Mouse (Mus musculus) limb, embryonic 13.5 days (tissue): ENCODE data around the gene Spns3. TPM values are rescaled to one million over a fixed set of nuclear protein-coding genes. Genes with fewer than 3 reads are reported as not detected.

ENCODE experiments used
- ATAC-seq: fragments of 200-750 bp; cut with Nextera tagmentation; 2 replicates; pipeline ENCODE4 v1.8.0; 2017; ENCODE audit warnings: low read depth, moderate number of reproducible peaks, moderate TSS enrichment; ENCODE audit not compliant: low FRiP score
- H3K27ac ChIP-seq: fragments of 300-500 bp; sonication (generic); 2 replicates; pipeline ENCODE4 v1.5.1; 2015; ENCODE audit warnings: inconsistent platforms, mild to moderate bottlenecking, moderate library complexity
- H3K27me3 ChIP-seq: fragments of 300-500 bp; sonication (generic); 2 replicates; pipeline ENCODE4 v1.6.1; 2015; ENCODE audit warnings: mild to moderate bottlenecking, inconsistent platforms
- H3K36me3 ChIP-seq: fragments of 300-500 bp; sonication (generic); 2 replicates; pipeline ENCODE4 v1.6.1; 2015; ENCODE audit warnings: inconsistent platforms, mild to moderate bottlenecking, moderate library complexity
- H3K4me1 ChIP-seq: fragments of 300-500 bp; sonication (generic); 2 replicates; pipeline ENCODE4 v1.6.1; 2015; ENCODE audit warnings: inconsistent platforms
- H3K4me2 ChIP-seq: fragments of 300-500 bp; sonication (generic); replicated peaks from 2 replicates; pipeline ENCODE4 v1.6.1; 2015; ENCODE audit warnings: inconsistent platforms, mild to moderate bottlenecking, moderate library complexity
- H3K4me3 ChIP-seq: fragments of 300-500 bp; sonication (generic); 2 replicates; pipeline ENCODE4 v1.5.1; 2015; ENCODE audit warnings: moderate library complexity, mild to moderate bottlenecking, inconsistent platforms
- H3K9ac ChIP-seq: fragments of 300-500 bp; sonication (generic); 2 replicates; pipeline ENCODE4 v1.6.1; 2015; ENCODE audit warnings: mild to moderate bottlenecking, inconsistent platforms
- H3K9me3 ChIP-seq: fragments of 300-500 bp; sonication (generic); 2 replicates; pipeline ENCODE4 v1.6.1; 2016; ENCODE audit warnings: inconsistent platforms
- WGBS: fragments of 180-500 bp; shearing (Covaris S2); methylation state at CpG from one replicate; pipeline ENCODE4 v1.1.7; 2015; 5-methylcytosine and 5-hydroxymethylcytosine counted together
- polyA plus RNA-seq: library from polyadenylated mRNA; unstranded; fragments of >200 nt; fragmentation: Nextera tagmentation; extraction: Ambion mirVana; gene quantifications from 2 replicates; pipeline ENCODE4 v1.2.1, GENCODE M21; 2015

Gene Spns3
- polyA plus RNA-seq, 1 experiment from 2014 or later: 0.20 TPM

DNA sequence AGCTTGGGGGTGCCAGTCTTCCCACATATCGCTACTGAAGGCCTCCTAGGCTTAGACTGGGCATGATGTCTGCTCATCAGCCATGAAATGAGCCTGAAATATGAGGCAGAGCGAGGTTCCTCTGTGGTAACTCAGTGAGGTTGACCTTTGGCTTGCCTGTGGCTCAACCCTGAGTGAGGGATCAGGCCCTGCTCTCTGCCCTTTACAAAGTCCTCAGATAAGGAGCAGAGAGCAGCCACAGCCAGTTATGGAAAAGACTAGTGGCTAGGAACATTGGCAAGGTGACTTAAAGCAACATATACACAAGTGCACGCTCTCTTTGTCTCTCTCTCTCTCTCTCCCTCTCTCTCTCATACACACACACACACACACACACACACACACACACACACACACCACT is 75.4 kb downstream of the Spns3 start:
- Histone ChIP-seq H3K36me3 (no peaks in the 10 kb centered on the region), H3K9me3 (no peaks in the 10 kb centered on the region), H3K4me3 (no peak overlapping the region), H3K4me1 (peaks cover 9% of the 10 kb centered on the region), H3K9ac (no peak overlapping the region), H3K27ac (no peak overlapping the region), H3K4me2 (no peak overlapping the region), H3K27me3 (no peaks in the 10 kb centered on the region)
- WGBS: 80% methylated on average over 3 of the region's 3 CpGs
- ATAC-seq: no peak

- 73% methylated on average over 4 of the region's 4 CpGs for WGBS
- H3K4me1 ChIP-seq: peaks cover 9% of the 10 kb centered on the region
- H3K36me3 ChIP-seq: no peaks in the 10 kb centered on the region
- ATAC-seq: 0 out of 2 replicates have a peak, but pooled peaks have one; percentile 25
- no peak overlapping the region for H3K4me3 ChIP-seq
- no peak overlapping the region for H3K4me2 ChIP-seq
- no peaks in the 10 kb centered on the region for H3K27me3 ChIP-seq
- H3K9ac ChIP-seq: no peak overlapping the region
- H3K27ac ChIP-seq: no peak overlapping the region
- H3K9me3 ChIP-seq: no peaks in the 10 kb centered on the region
Observed at GRCm38 (mm10) chr11:72473540-72473939, 76.8 kb downstream of the Spns3 start.

- Histone ChIP-seq H3K4me3 (no peak overlapping the region), H3K36me3 (no peaks in the 10 kb centered on the region), H3K4me1 (peaks cover 8% of the 10 kb centered on the region; the same call in 1 of the 2 replicates), H3K27ac (no peak overlapping the region), H3K27me3 (no peaks in the 10 kb centered on the region), H3K9ac (no peak overlapping the region), H3K9me3 (no peaks in the 10 kb centered on the region), H3K4me2 (no peak overlapping the region)
- 79% methylated on average over 6 of the region's 6 CpGs for WGBS
- ATAC-seq: no peak
Observed at GRCm38 (mm10) chr11:72471381-72471780, 78.9 kb downstream of the Spns3 start.

DNA sequence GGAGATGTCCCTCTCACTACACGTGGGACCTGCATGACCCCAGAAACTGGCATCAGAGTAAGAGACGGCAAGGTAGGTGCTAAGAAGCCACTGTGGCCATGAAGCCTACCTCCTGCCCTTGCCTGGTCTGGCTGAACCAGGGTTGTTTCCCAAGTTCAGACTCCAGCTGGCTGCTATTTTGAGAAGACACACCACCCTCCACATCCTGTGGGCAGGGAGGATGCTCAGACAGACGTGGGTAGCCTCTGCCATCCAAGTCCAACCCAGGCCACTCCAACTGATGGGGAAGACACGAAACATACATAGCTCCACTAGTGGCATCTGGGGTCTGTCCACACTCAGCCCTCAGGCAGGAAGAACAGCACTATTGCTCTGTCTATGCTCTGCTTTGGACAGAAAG is 80.3 kb downstream of the Spns3 start:
- no peak for ATAC-seq
- 58% methylated on average over 4 of the region's 4 CpGs for WGBS
- H3K27me3 ChIP-seq: no peaks in the 10 kb centered on the region
- H3K9me3 ChIP-seq: no peaks in the 10 kb centered on the region
- no peak overlapping the region for H3K27ac ChIP-seq
- no peaks in the 10 kb centered on the region for H3K36me3 ChIP-seq
- H3K4me3 ChIP-seq: no peak overlapping the region
- H3K4me1 ChIP-seq: peaks cover 10% of the 10 kb centered on the region; the same call in 1 of the 2 replicates
- H3K9ac ChIP-seq: no peak overlapping the region
- H3K4me2 ChIP-seq: no peak overlapping the region

DNA sequence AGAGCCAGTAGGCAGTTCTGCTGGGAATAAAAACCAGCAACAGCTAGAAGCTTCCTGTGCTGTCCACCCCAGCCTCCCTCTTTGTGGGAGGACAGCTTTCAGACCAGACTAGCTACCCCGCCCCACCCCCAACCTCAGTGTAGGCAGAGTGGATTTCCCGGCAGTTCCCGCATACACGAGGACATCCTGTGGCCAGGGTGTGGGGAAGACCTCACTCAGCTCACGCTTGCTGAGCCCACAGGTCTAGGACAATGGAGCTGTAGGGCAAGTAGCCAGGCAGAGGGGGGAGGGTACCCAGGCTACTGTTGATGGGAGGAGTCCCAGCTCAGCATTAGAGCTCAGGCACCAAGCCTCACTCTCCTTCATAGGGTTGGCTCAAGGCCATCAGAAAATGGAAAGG is 81.1 kb downstream of the Spns3 start:
- WGBS: 38% methylated on average over 5 of the region's 5 CpGs
- H3K9me3 ChIP-seq: no peaks in the 10 kb centered on the region
- ATAC-seq: no peak
- H3K4me2 ChIP-seq: no peak overlapping the region
- H3K27ac ChIP-seq: peak overlapping the region; percentile 3; the same call in 1 of the 2 replicates
- peaks cover 10% of the 10 kb centered on the region; the same call in 1 of the 2 replicates for H3K4me1 ChIP-seq
- H3K9ac ChIP-seq: no peak overlapping the region
- no peaks in the 10 kb centered on the region for H3K36me3 ChIP-seq
- H3K27me3 ChIP-seq: no peaks in the 10 kb centered on the region
- no peak overlapping the region for H3K4me3 ChIP-seq

- H3K4me2 ChIP-seq: no peak overlapping the region
- no peak overlapping the region for H3K4me3 ChIP-seq
- peaks cover 10% of the 10 kb centered on the region; the same call in 1 of the 2 replicates for H3K4me1 ChIP-seq
- H3K9ac ChIP-seq: no peak overlapping the region
- H3K36me3 ChIP-seq: no peaks in the 10 kb centered on the region
- no peaks in the 10 kb centered on the region for H3K9me3 ChIP-seq
- no peak for ATAC-seq
- WGBS: 72% methylated on average over 5 of the region's 5 CpGs
- H3K27me3 ChIP-seq: no peaks in the 10 kb centered on the region
- peak overlapping the region; percentile 3; the same call in 1 of the 2 replicates for H3K27ac ChIP-seq
Observed at GRCm38 (mm10) chr11:72468525-72468924, 81.8 kb downstream of the Spns3 start.

DNA sequence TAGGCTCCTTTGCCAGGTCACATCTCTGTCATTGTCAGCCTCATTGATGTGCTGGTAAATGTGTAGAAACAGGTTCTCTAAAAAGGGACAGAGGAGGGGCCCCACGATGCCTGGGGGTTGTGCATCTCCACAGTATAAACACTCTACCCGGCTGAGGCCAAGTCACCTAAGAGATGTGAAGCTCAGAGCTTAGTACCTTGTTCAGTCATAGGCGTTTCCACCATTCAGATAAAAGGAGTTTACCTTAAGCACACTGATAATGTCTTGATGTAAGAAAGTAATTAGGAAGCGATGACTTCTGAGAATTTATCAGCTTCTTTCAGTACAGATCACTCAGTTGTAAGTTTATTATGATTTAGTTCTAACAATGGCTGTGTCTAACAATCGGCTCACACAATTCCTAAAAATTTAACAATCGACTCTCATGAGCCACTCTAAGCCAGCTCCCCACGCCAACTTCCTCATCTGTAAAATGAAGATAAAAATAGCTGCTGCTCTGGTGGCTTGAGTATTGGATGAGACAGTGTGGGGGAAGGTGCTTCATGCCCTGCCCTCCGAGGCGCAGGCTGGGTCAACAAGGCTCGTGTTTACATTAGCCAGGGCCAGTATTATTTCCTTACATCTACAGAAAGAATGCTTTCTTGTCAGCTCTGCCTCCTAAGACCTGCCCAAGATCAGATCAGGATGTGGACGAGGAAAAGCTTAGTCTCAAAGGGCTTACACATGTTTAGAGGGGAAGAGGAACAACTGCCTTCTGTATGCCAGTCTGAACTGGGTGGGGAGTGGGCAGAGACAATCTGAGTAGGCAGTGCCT is 83.4 kb downstream of the Spns3 start:
- 47% methylated on average over 11 of the region's 11 CpGs for WGBS
- Histone ChIP-seq H3K27me3 (no peaks in the 10 kb centered on the region), H3K9ac (no peak overlapping the region), H3K27ac (no peak overlapping the region), H3K9me3 (no peaks in the 10 kb centered on the region), H3K36me3 (no peaks in the 10 kb centered on the region), H3K4me3 (no peak overlapping the region), H3K4me2 (no peak overlapping the region), H3K4me1 (peaks cover 10% of the 10 kb centered on the region; the same call in 1 of the 2 replicates)
- no peak for ATAC-seq

- Histone ChIP-seq H3K9ac (no peak overlapping the region), H3K4me2 (no peak overlapping the region), H3K27ac (no peak overlapping the region), H3K27me3 (no peaks in the 10 kb centered on the region), H3K4me1 (peaks cover 10% of the 10 kb centered on the region; the same call in 1 of the 2 replicates), H3K36me3 (no peaks in the 10 kb centered on the region), H3K4me3 (no peak overlapping the region), H3K9me3 (no peaks in the 10 kb centered on the region)
- ATAC-seq: no peak
- WGBS: 62% methylated on average over 11 of the region's 11 CpGs
Observed at GRCm38 (mm10) chr11:72465978-72466693, 84.2 kb downstream of the Spns3 start.

GRCm38 (mm10) chr11:72464821-72465220 is 85.5 kb downstream of the Spns3 start:
- Histone ChIP-seq H3K9me3 (no peaks in the 10 kb centered on the region), H3K27ac (no peak overlapping the region), H3K4me1 (peaks cover 10% of the 10 kb centered on the region; the same call in 1 of the 2 replicates), H3K9ac (no peak overlapping the region), H3K27me3 (no peaks in the 10 kb centered on the region), H3K4me2 (no peak overlapping the region), H3K4me3 (no peak overlapping the region), H3K36me3 (no peaks in the 10 kb centered on the region)
- ATAC-seq: no peak
- WGBS: 77% methylated on average over 3 of the region's 3 CpGs

- H3K4me3 ChIP-seq: no peak overlapping the region
- H3K36me3 ChIP-seq: no peaks in the 10 kb centered on the region
- no peak for ATAC-seq
- H3K27me3 ChIP-seq: no peaks in the 10 kb centered on the region
- H3K9ac ChIP-seq: no peak overlapping the region
- 56% methylated on average over 5 of the region's 5 CpGs for WGBS
- H3K4me2 ChIP-seq: no peak overlapping the region
- H3K9me3 ChIP-seq: no peaks in the 10 kb centered on the region
- H3K27ac ChIP-seq: no peak overlapping the region
- peaks cover 4% of the 10 kb centered on the region; the same call in 1 of the 2 replicates for H3K4me1 ChIP-seq
Observed at GRCm38 (mm10) chr11:72461500-72461981, 88.8 kb downstream of the Spns3 start.

DNA sequence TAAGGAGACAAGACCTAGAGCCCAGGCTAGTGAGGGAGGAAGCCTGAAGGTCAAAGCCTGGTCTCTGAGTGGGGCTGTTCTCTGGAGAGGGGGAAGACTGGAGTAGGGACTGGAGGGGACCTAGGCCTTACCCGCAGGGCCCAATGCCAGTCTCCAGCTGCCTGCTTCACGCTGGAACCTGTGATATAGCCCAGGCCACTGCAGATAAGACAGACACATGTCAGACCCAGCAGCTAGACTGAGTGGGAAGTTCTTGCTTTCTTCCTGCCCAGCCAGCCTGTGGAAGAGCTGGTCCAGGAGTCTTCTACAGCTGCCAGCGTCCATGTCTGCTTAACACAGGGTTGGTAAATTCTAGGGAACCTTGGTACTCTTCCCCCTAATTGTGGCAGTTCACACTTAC is 91.8 kb downstream of the Spns3 start:
- ATAC-seq: 0 out of 2 replicates have a peak, but pooled peaks have one; percentile 18
- H3K27ac ChIP-seq: no peak overlapping the region
- 76% methylated on average over 3 of the region's 3 CpGs for WGBS

DNA sequence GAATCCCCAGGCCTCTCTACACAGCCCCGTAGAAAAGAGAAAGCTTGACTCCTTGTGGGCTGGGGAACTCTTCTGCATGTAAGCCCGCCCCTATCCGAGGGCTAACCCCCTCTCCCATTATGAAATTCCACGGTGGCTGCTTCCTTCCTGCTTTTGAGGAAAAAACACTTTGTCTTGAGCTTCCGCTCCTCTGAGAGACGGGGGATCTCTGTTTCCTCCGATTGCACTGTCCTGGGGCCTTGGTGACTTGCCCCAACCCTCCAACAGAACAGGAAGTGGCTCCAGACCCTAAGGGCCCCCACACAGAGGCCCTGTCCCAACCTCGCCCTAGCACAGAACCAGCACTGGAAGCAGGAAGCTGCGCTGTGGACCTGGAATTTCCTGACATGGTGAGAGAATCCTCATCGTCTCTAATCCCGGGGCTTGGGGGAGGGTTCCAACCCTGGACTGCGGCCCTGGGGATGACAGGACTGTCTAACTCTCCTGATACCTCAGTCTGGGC is 92.3 kb downstream of the Spns3 start:
- no peak for ATAC-seq
- Histone ChIP-seq H3K9ac (no peak overlapping the region), H3K4me2 (no peak overlapping the region), H3K27me3 (no peaks in the 10 kb centered on the region), H3K9me3 (no peaks in the 10 kb centered on the region), H3K4me1 (no peaks in the 10 kb centered on the region), H3K27ac (no peak overlapping the region), H3K4me3 (no peak overlapping the region), H3K36me3 (no peaks in the 10 kb centered on the region)
- WGBS: 69% methylated on average over 12 of the region's 12 CpGs

More for the DNA sequence above, 91.8 kb downstream of the Spns3 start:
- H3K9me3 ChIP-seq: no peaks in the 10 kb centered on the region
- no peaks in the 10 kb centered on the region for H3K4me1 ChIP-seq
- H3K9ac ChIP-seq: no peak overlapping the region
- H3K27me3 ChIP-seq: no peaks in the 10 kb centered on the region
- H3K36me3 ChIP-seq: no peaks in the 10 kb centered on the region
- H3K4me2 ChIP-seq: no peak overlapping the region
- H3K4me3 ChIP-seq: no peak overlapping the region
